Comparison of ENCODE assay signal across 14 mouse cellular contexts in the genomic region with DNA sequence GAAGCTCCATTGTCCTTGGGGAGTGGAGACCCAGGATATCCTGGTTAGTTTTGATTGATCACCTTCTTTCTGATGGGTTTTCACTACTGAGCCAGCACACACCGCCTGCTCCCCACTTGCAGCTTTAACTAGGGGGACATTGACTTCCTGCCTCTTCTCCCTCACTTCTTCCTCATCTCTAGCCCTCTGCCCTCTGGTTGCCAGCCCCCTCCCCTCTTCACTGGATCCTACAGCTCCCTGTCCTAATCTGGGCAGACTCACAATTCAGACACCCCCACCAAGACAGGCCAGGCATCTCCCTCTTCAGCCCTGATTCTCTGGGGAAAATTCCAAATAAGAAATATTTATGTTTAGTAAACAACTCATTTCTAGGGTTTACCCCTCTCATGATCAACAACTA. TPM values are rescaled to one million over a fixed set of nuclear protein-coding genes. Genes with fewer than 3 reads are reported as not detected.
DNase-seq lines count a peak whose midpoint lies in the region; ATAC-seq and TF ChIP-seq lines count a peak whose summit lies in the region.
"Had no signal": no experiment of that assay in that cellular context is flagged by ENCODE, and none has a peak within 500 bp of the region (broad histone marks: within the 10 kb centered on the region; RNA-seq: fewer than 3 reads in every experiment).

No protein-coding gene starts in this region.

- no peaks in the 10 kb centered on the region for H3K4me1 ChIP-seq in kidney, adult 2 months (ENCODE audit: control insufficient read depth, insufficient read depth, low read length)
- peaks cover 13% of the 10 kb centered on the region; the same call in 1 of the 2 replicates for H3K4me1 ChIP-seq in embryonic facial prominence, embryonic 12.5 days
- peaks cover 25% of the 10 kb centered on the region for H3K4me1 ChIP-seq in hindbrain, embryonic 12.5 days

- no peak for TF ChIP-seq CTCF in kidney, adult 2 months (conservative IDR thresholded peaks at IDR 0.05; ENCODE audit: insufficient read depth, insufficient read length, low read depth, low read length)

- no peak for TF ChIP-seq POLR2A in kidney, adult 2 months (IDR thresholded peaks at IDR 0.05; ENCODE audit: low read depth, low read length)

- peaks cover 6% of the 10 kb centered on the region for H3K27me3 ChIP-seq in kidney, adult 2 months (replicated peaks; ENCODE audit: control insufficient read depth, insufficient read depth, low read length)
- peaks cover 45% of the 10 kb centered on the region for H3K27me3 ChIP-seq in embryonic facial prominence, embryonic 12.5 days
- no peaks in the 10 kb centered on the region for H3K27me3 ChIP-seq in hindbrain, embryonic 12.5 days

- H3K9ac ChIP-seq in embryonic facial prominence, embryonic 12.5 days = no peak overlapping the region; the same call in 1 of the 2 replicates
- H3K9ac ChIP-seq in hindbrain, embryonic 12.5 days = peak overlapping the region; percentile 100

- ATAC-seq in embryonic facial prominence, embryonic 12.5 days (ENCODE audit: insufficient number of reproducible peaks, insufficient read depth, low FRiP score, low TSS enrichment) = no peak
- no peak for ATAC-seq in hindbrain, embryonic 12.5 days (ENCODE audit: low FRiP score)

- DNase-seq in kidney, adult 2 months = no peak
- no peak for DNase-seq in kidney, adult 9 months
- DNase-seq in neural tube, embryonic 10.5 days (ENCODE audit: extremely low spot score, low spot score) = peak; percentile 34
- DNase-seq in thymus, postnatal 10 days (ENCODE audit: low spot score in 2 of 2) = no peak
- DNase-seq in gastrocnemius, postnatal 4 days (ENCODE audit: low spot score in 2 of 2) = no peak
- no peak for DNase-seq in spleen, postnatal 4 days (ENCODE audit: low spot score in 2 of 2)
- DNase-seq: heart, postnatal 14 days; lung, postnatal 4 days; thymus, postnatal 25 days had no signal

- H3K4me3 ChIP-seq in kidney, adult 2 months (ENCODE audit: insufficient read depth, low read depth, low read length) = peak overlapping the region; percentile 43; the same call in 1 of the 2 replicates
- peak overlapping the region; percentile 68 for H3K4me3 ChIP-seq in embryonic facial prominence, embryonic 12.5 days
- peak overlapping the region; percentile 97 for H3K4me3 ChIP-seq in hindbrain, embryonic 12.5 days
- H3K4me3 ChIP-seq: erythroblast, embryonic 14.5 days had no signal

- no peaks in the 10 kb centered on the region for H3K9me3 ChIP-seq in embryonic facial prominence, embryonic 12.5 days
- no peaks in the 10 kb centered on the region for H3K9me3 ChIP-seq in hindbrain, embryonic 12.5 days (replicated peaks)

- H3K4me2 ChIP-seq in embryonic facial prominence, embryonic 12.5 days (replicated peaks) = peak overlapping the region; percentile 24
- H3K4me2 ChIP-seq in hindbrain, embryonic 12.5 days (replicated peaks) = peak overlapping the region; percentile 97

- H3K36me3 ChIP-seq in kidney, adult 2 months (ENCODE audit: control insufficient read depth, insufficient read depth, low read length) = no peaks in the 10 kb centered on the region
- H3K36me3 ChIP-seq in embryonic facial prominence, embryonic 12.5 days = no peaks in the 10 kb centered on the region
- H3K36me3 ChIP-seq in hindbrain, embryonic 12.5 days = peaks cover under 1% of the 10 kb centered on the region; the same call in 1 of the 2 replicates

- WGBS in kidney, adult 2 months = 36% methylated on average over 1 of the region's 1 CpGs
- WGBS in embryonic facial prominence, embryonic 12.5 days = 14% methylated on average over 1 of the region's 1 CpGs
- WGBS in hindbrain, embryonic 12.5 days = 0% methylated on average over 1 of the region's 1 CpGs

- H3K27ac ChIP-seq in kidney, adult 2 months (ENCODE audit: insufficient read depth, low read depth, low read length) = peak overlapping the region; percentile 84
- peak overlapping the region; percentile 47 for H3K27ac ChIP-seq in embryonic facial prominence, embryonic 12.5 days
- H3K27ac ChIP-seq in hindbrain, embryonic 12.5 days = peak overlapping the region; percentile 98

RNA-seq across cellular contexts. Expression of a gene that starts 3.3 kb away (rescaled TPM):
- polyA plus RNA-seq in kidney, adult 2 months (2012; rRNA removed) = 14.4 and 18.0 TPM in 2 replicates
- polyA plus RNA-seq in embryonic facial prominence, embryonic 12.5 days (2016; fragmentation: Nextera tagmentation; extraction: Ambion mirVana) = 10.3 and 12.1 TPM in 2 replicates
- 28.8 and 29.2 TPM in 2 replicates for polyA plus RNA-seq in hindbrain, embryonic 12.5 days (2016; fragmentation: Nextera tagmentation; extraction: Ambion mirVana)
- under 1 TPM in 1 of 2 experiments, not detected in 1; 0.05 TPM for total RNA-seq in gastrocnemius, postnatal 4 days (2021)
- total RNA-seq: adrenal gland, adult 18-20 months; heart, postnatal 14 days had no signal
- polyA plus RNA-seq: C2C12; erythroblast, embryonic 14.5 days had no signal

Comparison
In these comparisons a context has a peak if more than half of its experiments do, and no peak if none do; other contexts are left out.
1. H3K27ac ChIP-seq: peak in every context shown above with its lines; median percentile 98 in hindbrain, embryonic 12.5 days; 84 in kidney, adult 2 months; 47 in embryonic facial prominence, embryonic 12.5 days.
2. H3K4me3 ChIP-seq: peak in every context shown above with its lines; median percentile 97 in hindbrain, embryonic 12.5 days; 68 in embryonic facial prominence, embryonic 12.5 days; 43 in kidney, adult 2 months.